Mouse (Mus musculus) thymus, postnatal 4 days (tissue): ENCODE results near the gene Rps24.
"Not testable (repeated sequence)": the region's sequence is repeated elsewhere in the genome, so short reads cannot be mapped to it uniquely, and the experiment has no call there.

Experiments used
- DNase-seq: peaks from one replicate; pipeline ENCODE4 v3.0.0; 2021

Rps24 gene

DNA sequence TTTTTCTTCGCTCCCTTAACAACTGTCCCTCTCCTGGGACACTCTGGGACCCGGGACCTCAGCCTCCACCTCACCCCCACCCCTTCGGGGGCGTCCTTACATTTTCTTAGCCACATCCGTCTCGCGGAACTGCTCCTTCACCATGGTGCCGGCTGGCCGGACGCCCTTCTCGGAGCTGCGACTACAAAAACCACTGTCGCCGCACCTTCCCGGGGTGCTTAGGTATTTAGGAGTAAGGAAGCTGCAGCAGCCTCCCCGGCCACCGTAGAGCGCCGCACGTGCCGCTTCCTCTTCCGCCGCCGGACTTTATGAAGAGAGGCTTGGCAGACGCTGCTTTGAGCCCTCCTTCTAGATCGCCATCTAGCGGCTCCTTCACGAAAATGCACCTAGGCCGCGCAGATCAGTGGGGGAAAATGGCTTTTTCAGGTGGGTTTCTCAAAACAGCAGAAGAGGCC is at the start of gene Rps24, which contains the start of gene Polr3a:
TSS of gene Rps24 (plus strand) at position 353 of the 455 bp plus-strand sequence.
TSS of gene Polr3a (minus strand) at position 286 of the 455 bp plus-strand sequence.
- DNase-seq: peak; percentile 90

DNA sequence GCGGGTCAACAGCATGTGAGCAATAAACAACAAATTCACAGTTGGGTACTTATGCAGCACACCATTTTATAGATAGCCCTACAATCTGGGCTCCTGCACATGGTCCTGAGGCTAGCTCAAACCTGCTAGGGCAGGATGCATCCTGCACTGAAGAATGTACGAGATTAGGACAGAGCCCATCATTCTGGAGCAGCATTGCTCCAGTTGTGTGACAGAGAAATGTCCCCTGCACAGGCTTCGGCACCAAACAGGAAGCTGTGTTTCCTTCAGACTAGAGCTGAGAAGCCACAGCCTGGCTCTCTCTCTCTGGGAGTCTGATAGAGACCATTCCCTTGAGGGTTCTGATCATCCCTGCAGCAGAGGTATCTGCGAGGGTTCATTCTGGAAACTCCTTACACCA is 43.4 kb upstream of the Rps24 start:
- DNase-seq: not testable (repeated sequence)

DNA sequence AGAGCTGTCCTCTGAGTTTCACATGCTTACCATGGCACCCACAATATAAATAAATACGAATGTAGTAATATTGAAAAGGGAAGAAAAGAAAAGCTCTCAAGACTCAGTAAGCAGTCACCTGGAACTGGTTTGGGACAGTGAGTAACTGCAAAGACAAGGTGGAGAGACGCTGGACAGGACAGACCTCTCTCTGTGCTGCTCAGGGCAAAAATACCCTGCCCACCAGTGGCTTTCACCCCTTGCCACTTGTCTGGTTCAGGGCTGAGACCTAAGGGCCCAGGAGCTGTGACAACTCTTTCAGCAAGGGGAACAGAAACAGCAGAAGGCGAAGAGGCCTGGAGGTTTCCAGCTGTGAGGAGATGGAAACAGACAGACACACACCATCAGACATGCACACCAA is 28.7 kb upstream of the Rps24 start:
- DNase-seq: no peak

DNA sequence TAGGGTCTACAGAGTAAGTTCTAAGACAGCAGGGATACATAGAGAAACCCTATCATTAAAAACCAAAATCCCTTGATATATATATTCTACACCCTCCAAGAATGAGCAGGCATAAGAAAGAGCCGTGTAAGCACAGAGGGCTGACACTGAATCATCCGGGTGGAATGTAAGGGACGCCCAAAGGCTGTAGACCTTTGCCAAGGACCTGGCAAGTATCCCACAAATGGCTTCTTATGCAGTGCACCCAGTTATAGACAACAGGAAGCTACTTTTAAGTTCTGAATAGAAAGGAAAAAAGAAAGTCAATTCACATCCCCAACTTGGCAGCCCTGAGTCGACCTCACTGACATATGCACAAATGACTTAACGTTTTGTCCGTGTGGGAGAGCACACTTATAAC is 18.1 kb upstream of the Rps24 start:
- DNase-seq: no peak

DNA sequence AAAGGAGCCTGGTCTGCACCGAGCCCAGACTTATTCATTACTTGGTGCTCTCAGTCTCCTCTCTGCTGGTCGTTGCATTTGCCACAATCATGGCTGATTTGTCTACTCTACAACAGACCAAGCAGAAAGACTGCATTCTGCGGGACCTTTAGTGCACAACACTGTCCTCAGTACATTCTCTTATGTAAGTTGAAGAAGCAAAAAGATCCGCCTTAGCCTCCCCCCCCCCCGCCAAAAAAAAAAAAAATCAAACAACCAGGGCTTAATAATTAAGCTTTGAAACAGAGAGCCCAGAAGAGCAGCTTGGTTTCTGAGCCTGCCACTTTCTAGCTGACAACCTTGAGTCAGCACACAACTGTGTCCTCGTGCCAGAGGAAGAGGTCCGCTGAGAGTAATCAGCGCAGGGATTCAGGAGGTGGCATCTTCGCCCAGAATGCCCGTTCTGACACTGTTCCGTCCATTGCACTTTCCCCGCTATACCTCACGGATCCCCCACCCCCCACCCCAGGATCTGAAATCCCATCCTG is 621 bp upstream of the Rps24 start:
- DNase-seq: no peak

DNA sequence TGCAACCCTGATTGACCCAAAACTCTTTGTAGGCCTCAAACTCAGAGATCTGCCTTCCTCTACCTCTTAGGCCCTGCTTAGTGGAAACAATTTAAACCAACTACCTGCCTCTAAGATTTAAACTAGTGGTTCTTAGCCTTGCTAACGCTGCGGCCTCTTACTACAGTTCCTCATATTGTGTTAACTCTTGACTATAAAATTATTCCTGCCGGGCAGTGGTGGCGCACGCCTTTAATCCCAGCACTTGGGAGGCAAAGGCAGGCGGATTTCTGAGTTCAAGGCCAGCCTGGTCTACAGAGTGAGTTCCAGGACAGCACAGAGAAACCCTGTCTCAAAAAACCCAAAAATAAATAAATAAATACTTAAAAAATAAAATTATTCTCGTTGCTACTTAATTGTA is 2.8 kb downstream of the Rps24 start:
- not testable (repeated sequence) for DNase-seq

- peak; percentile 98 for DNase-seq
Observed at GRCm38 (mm10) chr14:24490468-24491265, 3.7 kb downstream of the Rps24 start.

DNA sequence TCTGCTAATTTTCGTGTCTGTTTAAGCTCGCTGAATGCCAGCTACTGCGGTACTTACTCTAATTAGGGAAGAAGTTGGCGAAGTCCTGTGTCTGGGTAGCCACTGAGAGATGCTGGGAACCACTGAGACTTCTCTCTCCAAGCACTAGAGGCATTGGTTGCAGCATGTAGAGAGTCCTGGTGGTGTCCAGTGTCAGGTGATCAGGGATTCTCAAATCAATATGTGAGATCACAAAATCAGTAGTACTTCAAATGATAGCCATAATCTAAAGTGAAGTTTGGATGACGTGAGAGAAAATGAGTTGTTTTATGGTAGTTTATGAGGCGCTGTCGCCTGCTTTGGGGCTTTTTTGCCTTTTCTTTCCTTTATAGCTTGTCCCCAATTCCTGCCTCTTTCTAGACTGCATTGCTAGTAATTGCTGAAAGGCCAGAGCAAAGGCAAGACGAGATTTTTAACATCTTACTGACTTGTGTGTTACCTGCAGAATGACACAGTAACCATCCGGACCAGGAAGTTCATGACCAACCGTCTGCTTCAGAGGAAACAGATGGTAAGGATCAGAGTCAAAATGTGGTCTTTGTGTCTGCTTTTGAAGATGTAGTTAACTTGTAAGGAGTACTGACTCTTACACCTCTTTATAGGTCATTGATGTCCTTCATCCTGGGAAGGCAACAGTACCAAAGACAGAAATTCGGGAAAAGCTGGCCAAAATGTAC is 4.5 kb downstream of the Rps24 start:
- DNase-seq: no peak

GRCm38 (mm10) chr14:24493256-24493655 is 6.3 kb downstream of the Rps24 start:
- DNase-seq: no peak

- DNase-seq: no peak
Observed at GRCm38 (mm10) chr14:24496507-24496906, 9.6 kb downstream of the Rps24 start.

DNA sequence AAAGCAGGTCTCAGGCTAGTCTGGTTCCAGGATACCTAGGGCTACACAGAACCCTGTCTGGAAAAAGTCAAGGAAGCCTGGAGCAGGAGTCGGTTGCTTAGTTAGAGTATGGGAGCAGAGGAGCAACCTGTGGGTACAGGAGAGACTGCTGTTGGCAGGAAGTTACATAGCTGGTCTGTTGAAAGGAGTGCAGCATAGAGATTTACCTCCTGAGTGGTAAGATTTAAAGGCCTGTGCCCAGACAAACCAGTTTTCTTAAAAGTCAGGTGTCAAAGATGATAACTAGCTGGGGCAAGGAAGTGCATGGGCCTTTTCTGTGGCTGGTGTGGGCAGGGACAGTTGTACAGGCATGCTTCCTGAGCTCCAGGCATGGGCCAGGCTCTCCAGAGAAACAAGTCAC is 10.5 kb downstream of the Rps24 start:
- DNase-seq: no peak

GRCm38 (mm10) chr14:24498561-24499255 is 11.8 kb downstream of the Rps24 start:
- DNase-seq: no peak

GRCm38 (mm10) chr14:24499478-24499877 is 12.6 kb downstream of the Rps24 start:
- no peak for DNase-seq

- DNase-seq: peak; percentile 84
Observed at GRCm38 (mm10) chr14:24500091-24500844, 13.3 kb downstream of the Rps24 start.

GRCm38 (mm10) chr14:24500845-24501186 is 13.9 kb downstream of the Rps24 start:
- DNase-seq: no peak

- DNase-seq: no peak
Observed at GRCm38 (mm10) chr14:24501256-24501655, 14.3 kb downstream of the Rps24 start.

DNA sequence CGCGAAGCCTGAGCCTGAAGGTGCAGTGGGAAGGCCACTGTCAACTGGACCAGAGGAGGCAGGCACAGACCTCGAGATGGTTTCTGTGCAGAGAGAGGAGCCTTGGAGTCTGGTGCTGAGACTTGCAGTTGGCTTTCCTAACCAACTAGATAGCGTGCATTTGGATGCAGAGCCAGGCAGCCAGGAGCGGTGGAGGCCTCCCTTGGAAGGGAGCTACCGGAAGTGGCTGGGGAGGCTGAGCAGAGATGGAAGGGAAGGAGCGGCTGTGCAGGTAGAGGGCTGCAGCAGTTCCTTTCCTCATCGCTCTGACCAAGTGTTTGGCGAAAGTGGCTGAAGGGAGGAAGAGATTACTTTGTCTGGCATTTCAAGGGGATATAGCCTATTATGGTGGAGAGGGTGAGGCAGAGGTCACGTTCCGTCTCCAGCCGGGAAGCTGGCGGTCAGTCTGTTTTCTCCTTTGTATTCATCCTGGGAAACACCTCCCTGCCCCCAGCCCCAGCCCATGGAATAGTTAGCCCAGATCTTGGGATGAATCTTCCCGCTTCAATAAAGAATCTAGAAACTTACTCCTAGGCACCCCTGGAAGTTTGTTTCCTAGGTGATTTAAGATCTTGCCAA is 20.6 kb downstream of the Rps24 start:
- DNase-seq: peak; percentile 20

- no peak for DNase-seq
Observed at GRCm38 (mm10) chr14:24508070-24508773, 21.3 kb downstream of the Rps24 start.

DNA sequence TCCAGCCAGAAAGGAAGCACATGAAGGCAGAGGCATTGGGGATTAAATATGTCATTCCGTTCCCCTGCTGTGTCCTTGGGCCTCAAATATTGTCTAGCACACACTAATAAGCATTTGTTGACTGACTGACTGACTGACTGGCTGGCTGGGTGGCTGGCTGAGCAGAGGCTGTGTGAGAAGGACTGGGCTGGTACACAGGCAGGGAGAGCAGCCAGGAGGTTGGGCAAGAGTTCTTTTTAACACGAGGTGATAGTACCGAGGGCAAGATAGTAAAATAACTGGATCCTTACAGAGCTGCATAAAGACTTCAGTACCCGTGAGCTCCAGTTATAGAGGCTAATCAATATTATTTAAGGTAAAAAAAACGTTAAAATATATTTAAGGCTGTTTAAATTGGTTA is 22.6 kb downstream of the Rps24 start:
- DNase-seq: no peak

DNA sequence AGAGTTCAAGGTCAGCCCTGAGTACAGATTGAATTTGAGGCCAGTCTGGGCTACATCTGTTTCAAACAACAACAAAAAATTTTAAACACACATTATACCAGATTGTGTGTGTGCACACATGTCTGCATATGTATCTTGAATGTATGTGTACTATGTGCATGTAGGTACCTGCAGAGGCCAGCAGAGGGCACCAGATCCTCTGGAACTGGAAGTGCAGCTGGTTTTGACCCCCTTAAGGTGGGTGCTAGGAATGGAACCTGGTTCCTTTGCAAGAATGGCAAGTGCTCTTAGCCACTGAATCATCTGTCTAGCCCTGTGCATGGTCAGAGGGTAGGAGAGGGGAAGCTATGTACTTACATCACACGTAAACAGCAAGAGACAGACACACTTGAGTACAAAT is 23.3 kb downstream of the Rps24 start:
- DNase-seq: peak; percentile 38

DNA sequence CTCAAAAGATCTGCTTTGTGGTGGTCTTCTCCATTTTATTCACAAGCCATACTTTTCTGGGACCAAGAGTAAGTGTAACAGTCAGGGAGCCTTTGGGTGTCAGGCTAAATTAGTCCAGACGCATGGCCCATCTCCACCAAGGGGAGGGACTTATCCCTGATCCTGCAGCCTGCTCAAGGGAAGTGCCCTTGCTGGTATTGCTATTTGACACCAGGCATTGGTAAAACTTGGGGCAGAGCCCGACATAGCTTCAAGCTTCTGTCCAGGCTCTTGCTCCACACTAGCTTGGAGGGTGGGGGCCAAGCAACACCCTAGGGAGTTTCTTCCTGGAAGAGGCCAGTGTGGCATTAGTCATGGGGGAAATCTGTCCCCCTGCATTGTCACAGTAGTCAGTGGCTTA is 23.8 kb downstream of the Rps24 start:
- no peak for DNase-seq
